Mouse (Mus musculus) myocyte (in vitro differentiated cells): ENCODE data around the gene Wdr20.

Experiments used
- CEBPB ChIP-seq: IDR thresholded peaks from 2 replicates; pipeline ENCODE4 v1.6.1; 2011; ENCODE audit warnings: mild to moderate bottlenecking, moderate library complexity; ENCODE audit not compliant: poor library complexity, insufficient read depth, severe bottlenecking
- E2F4 ChIP-seq: IDR thresholded peaks from one replicate; pipeline ENCODE4 v1.6.1; 2011; ENCODE audit warnings: mild to moderate bottlenecking, control low read depth, moderate library complexity; ENCODE audit not compliant: insufficient read depth
- MAX ChIP-seq: IDR thresholded peaks from one replicate; pipeline ENCODE4 v1.6.1; 2011; ENCODE audit warnings: low read depth, mild to moderate bottlenecking, control low read depth
- MYOD1 ChIP-seq, 3 experiments: IDR thresholded peaks; one replicate each; pipeline ENCODE4 v1.6.1; 2011; ENCODE audit warnings: control low read depth in 2 of 3, low read depth in 2 of 3, mild to moderate bottlenecking in 2 of 3, moderate library complexity in 1 of 3; ENCODE audit not compliant: insufficient read length in 2 of 3, control insufficient read depth in 1 of 3
- MYOG ChIP-seq, 3 experiments: IDR thresholded peaks; one replicate each; pipeline ENCODE4 v1.6.1; 2011; ENCODE audit warnings: control low read depth in 2 of 3, low read depth in 2 of 3, mild to moderate bottlenecking in 2 of 3; ENCODE audit not compliant: insufficient read length in 2 of 3, control insufficient read depth in 1 of 3, insufficient read depth in 1 of 3
- POLR2A ChIP-seq: IDR thresholded peaks from one replicate; pipeline ENCODE4 v1.6.1; 2011; ENCODE audit warnings: low read depth, mild to moderate bottlenecking, control low read depth, moderate library complexity; ENCODE audit not compliant: insufficient read length
- REST ChIP-seq: IDR thresholded peaks from one replicate; pipeline ENCODE4 v1.6.1; 2011; ENCODE audit warnings: mild to moderate bottlenecking, control low read depth, moderate library complexity; ENCODE audit not compliant: insufficient read depth, insufficient read length
- TCF12 ChIP-seq: IDR thresholded peaks from one replicate; pipeline ENCODE4 v1.6.1; 2011; ENCODE audit warnings: mild to moderate bottlenecking, control low read depth; ENCODE audit not compliant: poor library complexity, insufficient read depth, severe bottlenecking
- TCF3 ChIP-seq: IDR thresholded peaks from one replicate; pipeline ENCODE4 v1.6.1; 2011; ENCODE audit warnings: low read depth, control low read depth; ENCODE audit not compliant: insufficient read length
- USF1 ChIP-seq: IDR thresholded peaks from one replicate; pipeline ENCODE4 v1.6.1; 2011; ENCODE audit warnings: low read depth, mild to moderate bottlenecking, control low read depth, moderate library complexity

GRCm38 (mm10) chr12:110799226-110799625 is 61.5 kb downstream of the Wdr20 start:
- TF ChIP-seq POLR2A (no peak), TCF3 (no peak), CEBPB (no peak), E2F4 (no peak), MAX (no peak), MYOD1 (IDR thresholded peaks at IDR 0.05; ENCODE audit: control insufficient read depth in 1 of 3, insufficient read length in 2 of 3, low read depth in 2 of 3) (no peak), TCF12 (no peak), REST (no peak), USF1 (no peak), MYOG (IDR thresholded peaks at IDR 0.05; ENCODE audit: control insufficient read depth in 1 of 3, insufficient read depth in 1 of 3, insufficient read length in 2 of 3, low read depth in 2 of 3) (no peak)
